Comparison of ENCODE assay signal across 8 mouse cellular contexts in the genomic region with DNA sequence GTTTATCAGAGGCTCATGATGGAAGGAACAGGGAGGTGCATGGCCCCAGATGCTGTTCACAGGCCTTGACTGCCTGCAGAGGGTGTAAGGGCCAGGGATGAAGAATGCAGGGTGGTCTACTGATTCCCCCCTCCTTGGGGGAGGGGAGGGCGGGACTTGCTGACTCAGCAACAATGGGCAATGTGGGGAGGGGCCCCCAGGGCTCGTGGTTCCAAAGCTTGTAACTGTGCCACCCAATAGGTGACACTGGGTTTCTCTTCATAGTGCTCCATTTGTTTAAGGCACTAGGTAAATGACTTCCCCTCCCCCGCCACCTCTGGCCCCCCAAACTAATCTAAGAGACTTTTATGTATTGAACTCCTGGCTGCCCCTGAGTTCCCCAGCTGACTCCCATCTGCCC. TPM values are rescaled to one million over a fixed set of nuclear protein-coding genes. Genes with fewer than 3 reads are reported as not detected.
DNase-seq lines count a peak whose midpoint lies in the region; ATAC-seq and TF ChIP-seq lines count a peak whose summit lies in the region.

No protein-coding gene starts in this region.

- H3K9me3 ChIP-seq in heart, embryonic 11.5 days (replicated peaks; ENCODE audit: control insufficient read depth, low read length) = no peaks in the 10 kb centered on the region
- H3K9me3 ChIP-seq in CH12.LX (replicated peaks; ENCODE audit: low read length) = no peaks in the 10 kb centered on the region
- no peaks in the 10 kb centered on the region for H3K9me3 ChIP-seq in forebrain, embryonic 15.5 days
- H3K9me3 ChIP-seq in liver, embryonic 13.5 days (replicated peaks) = no peaks in the 10 kb centered on the region

- no peak overlapping the region for H3K27ac ChIP-seq in heart, embryonic 11.5 days (ENCODE audit: low read depth, low read length)
- no peak overlapping the region for H3K27ac ChIP-seq in CH12.LX (ENCODE audit: insufficient read depth, low read depth)
- H3K27ac ChIP-seq in forebrain, embryonic 15.5 days (replicated peaks) = no peak overlapping the region
- H3K27ac ChIP-seq in liver, embryonic 13.5 days = peak overlapping the region; percentile 90

- dilution Hi-C loops in CH12.LX (cut with MboI; ENCODE audit: extremely low pct_ligation_motif_present, extremely low pct_unique_long_range_greater_than_20kb, low sequenced_read_pairs) = no loop called here

- peak overlapping the region; percentile 93 for H3K4me2 ChIP-seq in heart, embryonic 11.5 days
- H3K4me2 ChIP-seq in CH12.LX (ENCODE audit: insufficient read depth, low read depth, poor library complexity, severe bottlenecking) = peak overlapping the region; percentile 90
- peak overlapping the region; percentile 82 for H3K4me2 ChIP-seq in forebrain, embryonic 15.5 days (replicated peaks)
- H3K4me2 ChIP-seq in liver, embryonic 13.5 days = peak overlapping the region; percentile 86

- DNase-seq in heart, postnatal 36 days = no peak
- no peak for DNase-seq in CH12.LX (ENCODE audit: extremely low read depth)
- no peak for DNase-seq in liver, embryonic 13.5 days
- no peak for DNase-seq in urinary bladder, postnatal 25 days (ENCODE audit: low spot score)
- no peak for DNase-seq in gastrocnemius, postnatal 36 days
- no peak for DNase-seq in T-cell, adult 2 months (ENCODE audit: low spot score)

- no peak for TF ChIP-seq RAD21 in CH12.LX (IDR thresholded peaks at IDR 0.05; ENCODE audit: low read depth, low read length)

- WGBS in heart, embryonic 11.5 days (ENCODE audit: insufficient replicate concordance) = 58% methylated on average over 3 of the region's 3 CpGs
- WGBS in forebrain, embryonic 15.5 days = 45% methylated on average over 3 of the region's 3 CpGs
- 25% methylated on average over 3 of the region's 3 CpGs for WGBS in liver, embryonic 13.5 days (ENCODE audit: insufficient replicate concordance)

- 0 out of 2 replicates have a peak overlapping the region, but pooled peaks have one; percentile 85 for H3K9ac ChIP-seq in heart, embryonic 11.5 days (ENCODE audit: low read depth, low read length)
- peak overlapping the region; percentile 9; the same call in 1 of the 2 replicates for H3K9ac ChIP-seq in CH12.LX (ENCODE audit: insufficient read depth, low read depth)
- H3K9ac ChIP-seq in forebrain, embryonic 15.5 days (replicated peaks) = peak overlapping the region; percentile 71
- H3K9ac ChIP-seq in liver, embryonic 13.5 days = peak overlapping the region; percentile 99

- peaks cover 58% of the 10 kb centered on the region for H3K4me1 ChIP-seq in heart, embryonic 11.5 days (ENCODE audit: control insufficient read depth, insufficient read depth, low read length)
- peaks cover 21 to 60% of the 10 kb centered on the region in 2 experiments for H3K4me1 ChIP-seq in CH12.LX (ENCODE audit: control insufficient read depth in 1 of 2, insufficient read depth in 2 of 2)
- H3K4me1 ChIP-seq in forebrain, embryonic 15.5 days = peaks cover 51% of the 10 kb centered on the region
- peaks cover 87% of the 10 kb centered on the region for H3K4me1 ChIP-seq in liver, embryonic 13.5 days (replicated peaks)

- no peak for TF ChIP-seq EP300 in CH12.LX (IDR thresholded peaks at IDR 0.05; ENCODE audit: low read length)

- no peak for ATAC-seq in heart, embryonic 11.5 days (replicated peaks; ENCODE audit: insufficient number of reproducible peaks, low FRiP score, low TSS enrichment)
- ATAC-seq in forebrain, embryonic 15.5 days (replicated peaks) = no peak
- ATAC-seq in liver, embryonic 13.5 days (ENCODE audit: low read depth) = no peak

- in situ Hi-C loops in CH12.LX (cut with MboI; ENCODE audit: low pct_ligation_motif_present, low pct_unique_long_range_greater_than_20kb, low sequenced_read_pairs) = no loop called here

- intact Hi-C loops in heart, postnatal 36 days (cut with DNase I) = no loop called here
- intact Hi-C loops in gastrocnemius, postnatal 36 days (cut with DNase I) = no loop called here

- H3K36me3 ChIP-seq in heart, embryonic 11.5 days (ENCODE audit: control insufficient read depth, insufficient read depth, low read length) = no peaks in the 10 kb centered on the region
- H3K36me3 ChIP-seq in CH12.LX (replicated peaks in 1 of 2; ENCODE audit: control insufficient read depth in 1 of 2, insufficient read depth in 1 of 2, low read length in 1 of 2) = peaks cover 3 to 45% of the 10 kb centered on the region in 2 experiments
- no peaks in the 10 kb centered on the region for H3K36me3 ChIP-seq in forebrain, embryonic 15.5 days
- H3K36me3 ChIP-seq in liver, embryonic 13.5 days = peaks cover 56% of the 10 kb centered on the region

- no peaks in the 10 kb centered on the region for H3K27me3 ChIP-seq in heart, embryonic 11.5 days (ENCODE audit: control insufficient read depth, insufficient read depth, low read length)
- peaks cover 2% of the 10 kb centered on the region for H3K27me3 ChIP-seq in CH12.LX (replicated peaks)
- H3K27me3 ChIP-seq in forebrain, embryonic 15.5 days = no peaks in the 10 kb centered on the region
- H3K27me3 ChIP-seq in liver, embryonic 13.5 days = no peaks in the 10 kb centered on the region

- H3K4me3 ChIP-seq in heart, embryonic 11.5 days (ENCODE audit: low read depth, low read length) = peak overlapping the region; percentile 82
- H3K4me3 ChIP-seq in CH12.LX (replicated peaks in 1 of 3; ENCODE audit: low read depth in 2 of 3, low read length in 2 of 3, poor library complexity in 1 of 3) = peak overlapping the region in 2 of 3 experiments; percentile 13 to 75
- peak overlapping the region; percentile 82 for H3K4me3 ChIP-seq in forebrain, embryonic 15.5 days
- H3K4me3 ChIP-seq in liver, embryonic 13.5 days (replicated peaks) = peak overlapping the region; percentile 97

- H3K79me2 ChIP-seq in CH12.LX (replicated peaks; ENCODE audit: control insufficient read depth, extremely low read depth, insufficient read depth, poor library complexity, severe bottlenecking) = peaks cover 34% of the 10 kb centered on the region

- TF ChIP-seq CTCF in CH12.LX (conservative IDR thresholded peaks at IDR 0.05 in 1 of 2, IDR thresholded peaks at IDR 0.05 in 1 of 2; ENCODE audit: low read depth in 2 of 2, low read length in 2 of 2) = no peak

- TF ChIP-seq POLR2A in CH12.LX (IDR thresholded peaks at IDR 0.05; ENCODE audit: low read depth, low read length) = no peak

TF ChIP-seq in CH12.LX, 34 proteins besides CTCF, POLR2A, EP300 and RAD21:
- TF ChIP-seq MAFK (IDR thresholded peaks at IDR 0.05; ENCODE audit: insufficient replicate concordance, low read length) (peak; percentile 95), MAZ (IDR thresholded peaks at IDR 0.05; ENCODE audit: low read depth, low read length) (no peak)

RNA-seq across cellular contexts. Expression of gene Hs6st1, which starts 2.5 kb away (rescaled TPM):
- polyA plus RNA-seq in heart, embryonic 11.5 days (2014; fragmentation: Nextera tagmentation; extraction: Ambion mirVana) = 10.2 and 12.6 TPM in 2 replicates
- total RNA-seq in heart, postnatal 36 days (2021) = 10 to 100 TPM; 21.3 to 23.1 TPM
- total RNA-seq in CH12.LX (2012; rRNA removed) = 14.0 and 17.7 TPM in 2 replicates
- 8.2 and 9.1 TPM in 2 replicates for total RNA-seq in CH12.LX (2014; rRNA removed)
- polyA plus RNA-seq in CH12.LX (2012; ENCODE audit: insufficient read length, low read depth) = 18.1 and 18.6 TPM in 2 replicates
- 9.7 and 16.5 TPM in 2 replicates for polyA plus RNA-seq in forebrain, embryonic 15.5 days (2015; fragmentation: Nextera tagmentation; extraction: Ambion mirVana)
- 4.6 and 6.1 TPM in 2 replicates for polyA plus RNA-seq in liver, embryonic 13.5 days (2015; fragmentation: Nextera tagmentation; extraction: Ambion mirVana)
- 10 to 100 TPM; 18.4 to 22.2 TPM for total RNA-seq in gastrocnemius, postnatal 36 days (2021)

Comparison
In these comparisons a context has a peak if more than half of its experiments do, and no peak if none do; other contexts are left out.
1. H3K4me3 ChIP-seq: peak in every context shown above with its lines; median percentile 97 in liver, embryonic 13.5 days; 82 in heart, embryonic 11.5 days; 82 in forebrain, embryonic 15.5 days; 44 in CH12.LX.
2. H3K9ac ChIP-seq: peak in every context shown above with its lines; median percentile 99 in liver, embryonic 13.5 days; 85 in heart, embryonic 11.5 days; 71 in forebrain, embryonic 15.5 days; 9 in CH12.LX.